ENCODE assay signal across 13 mouse cellular contexts in genomic region chr4:62606905-62607304, GRCm38 (mm10). TPM values are rescaled to one million over a fixed set of nuclear protein-coding genes. Genes with fewer than 3 reads are reported as not detected.
DNase-seq lines count a peak whose midpoint lies in the region; ATAC-seq lines count a peak whose summit lies in the region.
"Had no signal": no experiment of that assay in that cellular context is flagged by ENCODE, and none has a peak within 500 bp of the region (broad histone marks: within the 10 kb centered on the region; RNA-seq: fewer than 3 reads in every experiment).

No protein-coding gene starts in this region.

- H3K27me3 ChIP-seq in forebrain, embryonic 12.5 days: no peaks in the 10 kb centered on the region
- H3K27me3 ChIP-seq in forebrain, embryonic 15.5 days: no peaks in the 10 kb centered on the region
- H3K27me3 ChIP-seq in heart, embryonic 16.5 days (ENCODE audit: control insufficient read depth, insufficient read depth, low read length): peaks cover 17% of the 10 kb centered on the region
- no peaks in the 10 kb centered on the region for H3K27me3 ChIP-seq in embryonic facial prominence, embryonic 10.5 days (replicated peaks; ENCODE audit: low read depth, poor library complexity, severe bottlenecking)
- H3K27me3 ChIP-seq in limb, embryonic 15.5 days: no peaks in the 10 kb centered on the region
- H3K27me3 ChIP-seq: embryonic facial prominence, embryonic 13.5 days; neural tube, embryonic 12.5 days had no signal

- H3K4me2 ChIP-seq in forebrain, embryonic 12.5 days: no peak overlapping the region
- H3K4me2 ChIP-seq in forebrain, embryonic 15.5 days (replicated peaks): no peak overlapping the region
- H3K4me2 ChIP-seq in heart, embryonic 16.5 days (ENCODE audit: low read depth, low read length): peak overlapping the region; percentile 6; the same call in 1 of the 2 replicates
- no peak overlapping the region for H3K4me2 ChIP-seq in limb, embryonic 15.5 days
- H3K4me2 ChIP-seq: embryonic facial prominence, embryonic 13.5 days; neural tube, embryonic 12.5 days had no signal

- H3K4me3 ChIP-seq in forebrain, embryonic 12.5 days (replicated peaks): no peak overlapping the region
- no peak overlapping the region for H3K4me3 ChIP-seq in forebrain, embryonic 15.5 days
- no peak overlapping the region for H3K4me3 ChIP-seq in heart, embryonic 16.5 days (ENCODE audit: low read length)
- H3K4me3 ChIP-seq in embryonic facial prominence, embryonic 10.5 days: no peak overlapping the region
- H3K4me3 ChIP-seq in limb, embryonic 15.5 days: no peak overlapping the region
- H3K4me3 ChIP-seq: embryonic facial prominence, embryonic 13.5 days; layer of hippocampus, adult 2 months; neural tube, embryonic 12.5 days had no signal

- intact Hi-C loops in heart, postnatal 36 days (cut with DNase I): loop anchor here (5.0 kb wide), 1 partner anchor 85 kb away; no protein-coding TSS in a partner anchor

- H3K9me3 ChIP-seq in forebrain, embryonic 12.5 days: no peaks in the 10 kb centered on the region
- no peaks in the 10 kb centered on the region for H3K9me3 ChIP-seq in forebrain, embryonic 15.5 days
- no peaks in the 10 kb centered on the region for H3K9me3 ChIP-seq in heart, embryonic 16.5 days (replicated peaks; ENCODE audit: control insufficient read depth, low read length)
- no peaks in the 10 kb centered on the region for H3K9me3 ChIP-seq in embryonic facial prominence, embryonic 10.5 days
- no peaks in the 10 kb centered on the region for H3K9me3 ChIP-seq in limb, embryonic 15.5 days
- H3K9me3 ChIP-seq: embryonic facial prominence, embryonic 13.5 days had no signal

- H3K36me3 ChIP-seq in forebrain, embryonic 12.5 days (replicated peaks): peaks cover 4% of the 10 kb centered on the region; the same call in 1 of the 2 replicates
- H3K36me3 ChIP-seq in forebrain, embryonic 15.5 days: no peaks in the 10 kb centered on the region
- no peaks in the 10 kb centered on the region for H3K36me3 ChIP-seq in heart, embryonic 16.5 days (ENCODE audit: control insufficient read depth, insufficient read depth)
- no peaks in the 10 kb centered on the region for H3K36me3 ChIP-seq in embryonic facial prominence, embryonic 10.5 days (replicated peaks)
- H3K36me3 ChIP-seq in limb, embryonic 15.5 days: no peaks in the 10 kb centered on the region
- H3K36me3 ChIP-seq: embryonic facial prominence, embryonic 13.5 days; neural tube, embryonic 12.5 days had no signal

- peak overlapping the region; percentile 48; the same call in 1 of the 2 replicates for H3K27ac ChIP-seq in forebrain, embryonic 12.5 days
- no peak overlapping the region for H3K27ac ChIP-seq in forebrain, embryonic 15.5 days (replicated peaks)
- H3K27ac ChIP-seq in heart, embryonic 16.5 days (ENCODE audit: low read length): peak overlapping the region; percentile 11
- H3K27ac ChIP-seq in embryonic facial prominence, embryonic 10.5 days (replicated peaks): peak overlapping the region; percentile 54
- H3K27ac ChIP-seq in limb, embryonic 15.5 days: 0 out of 2 replicates have a peak overlapping the region, but pooled peaks have one; percentile 38
- H3K27ac ChIP-seq: layer of hippocampus, adult 2 months; liver, embryonic 14.5 days; neural tube, embryonic 12.5 days had no signal

- WGBS in forebrain, embryonic 12.5 days: 65% methylated on average over 7 of the region's 7 CpGs
- 67% methylated on average over 7 of the region's 7 CpGs for WGBS in forebrain, embryonic 15.5 days
- WGBS in heart, embryonic 16.5 days: 59% methylated on average over 7 of the region's 7 CpGs
- 62% methylated on average over 7 of the region's 7 CpGs for WGBS in embryonic facial prominence, embryonic 10.5 days
- WGBS in limb, embryonic 15.5 days: 58% methylated on average over 7 of the region's 7 CpGs

- no peak overlapping the region for H3K9ac ChIP-seq in forebrain, embryonic 12.5 days
- H3K9ac ChIP-seq in forebrain, embryonic 15.5 days (replicated peaks): no peak overlapping the region
- H3K9ac ChIP-seq in heart, embryonic 16.5 days (ENCODE audit: low read length): no peak overlapping the region
- no peak overlapping the region for H3K9ac ChIP-seq in limb, embryonic 15.5 days
- H3K9ac ChIP-seq: embryonic facial prominence, embryonic 13.5 days; liver, embryonic 14.5 days; neural tube, embryonic 12.5 days had no signal

- ATAC-seq in forebrain, embryonic 12.5 days (ENCODE audit: low FRiP score): no peak
- ATAC-seq in forebrain, embryonic 15.5 days (replicated peaks): no peak
- ATAC-seq in heart, embryonic 16.5 days (replicated peaks; ENCODE audit: extremely low read depth, insufficient read depth, low FRiP score): no peak
- ATAC-seq in limb, embryonic 15.5 days (ENCODE audit: insufficient number of reproducible peaks, low FRiP score, low TSS enrichment, low read depth): no peak
- ATAC-seq in inflammation-experienced regulatory T-cells, adult 6 months: no peak

- no peak for DNase-seq in heart, postnatal 36 days
- DNase-seq in embryonic facial prominence, embryonic 10.5 days (ENCODE audit: low spot score): no peak
- no peak for DNase-seq in urinary bladder, postnatal 14 days (ENCODE audit: low spot score)
- DNase-seq: cerebellum, postnatal 36 days had no signal

- H3K4me1 ChIP-seq in forebrain, embryonic 12.5 days: peaks cover 42% of the 10 kb centered on the region
- H3K4me1 ChIP-seq in forebrain, embryonic 15.5 days: peaks cover 41% of the 10 kb centered on the region
- H3K4me1 ChIP-seq in heart, embryonic 16.5 days (ENCODE audit: control insufficient read depth, insufficient read depth, low read length): peaks cover 21% of the 10 kb centered on the region
- H3K4me1 ChIP-seq in embryonic facial prominence, embryonic 10.5 days: peaks cover 48% of the 10 kb centered on the region
- H3K4me1 ChIP-seq in limb, embryonic 15.5 days: peaks cover 38% of the 10 kb centered on the region

RNA-seq across cellular contexts. Expression of gene Rgs3, which starts 47.3 kb away (rescaled TPM):
- polyA plus RNA-seq in forebrain, embryonic 12.5 days (2016; fragmentation: Nextera tagmentation; extraction: Ambion mirVana): 54.3 and 60.2 TPM in 2 replicates
- polyA plus RNA-seq in forebrain, embryonic 15.5 days (2015; fragmentation: Nextera tagmentation; extraction: Ambion mirVana): 46.7 and 53.4 TPM in 2 replicates
- 62.8 and 63.1 TPM in 2 replicates for polyA plus RNA-seq in heart, embryonic 16.5 days (2015; fragmentation: Nextera tagmentation; extraction: Ambion mirVana)
- total RNA-seq in heart, postnatal 36 days (2021): 10 to 100 TPM; 26.8 to 37.1 TPM
- polyA plus RNA-seq in embryonic facial prominence, embryonic 10.5 days (2016; fragmentation: Nextera tagmentation; extraction: Ambion mirVana): 35.4 and 35.5 TPM in 2 replicates
- polyA plus RNA-seq in limb, embryonic 15.5 days (2015; fragmentation: Nextera tagmentation; extraction: Ambion mirVana): 59.4 and 62.3 TPM in 2 replicates
- polyA plus RNA-seq in inflammation-experienced regulatory T-cells, adult 6 months (2017; shearing (Covaris generic)): 10 to 100 TPM; 50.8 to 68.5 (median 62.7) TPM
